7 mouse cellular contexts compared by ENCODE assay signal in the genomic region with DNA sequence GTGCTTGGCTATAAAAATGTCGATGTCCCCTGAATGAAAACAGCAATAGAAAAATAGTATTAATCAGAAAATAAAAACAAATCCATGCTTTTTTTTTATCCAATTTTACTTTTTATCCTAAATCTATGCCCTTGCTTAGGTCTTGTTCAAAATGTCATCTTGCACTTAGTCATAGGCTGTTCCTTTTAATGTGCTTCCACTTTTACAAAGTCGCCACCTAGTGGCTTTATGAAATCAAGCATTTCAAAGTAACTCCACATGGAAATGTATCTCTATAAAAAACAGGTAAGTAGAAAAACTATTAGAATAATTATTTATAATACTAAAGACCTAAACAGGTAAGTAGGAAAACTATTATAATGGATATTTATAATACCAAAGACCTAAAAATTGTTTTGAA. TPM values are rescaled to one million over a fixed set of nuclear protein-coding genes. Genes with fewer than 3 reads are reported as not detected.
DNase-seq lines count a peak whose midpoint lies in the region; ATAC-seq lines count a peak whose summit lies in the region.

No protein-coding gene starts in this region.

- no peak overlapping the region for H3K4me2 ChIP-seq in limb, embryonic 13.5 days (replicated peaks)
- no peak overlapping the region for H3K4me2 ChIP-seq in forebrain, embryonic 14.5 days (ENCODE audit: low read length)
- H3K4me2 ChIP-seq in midbrain, embryonic 15.5 days = no peak overlapping the region

- H3K9ac ChIP-seq in limb, embryonic 13.5 days = no peak overlapping the region
- no peak overlapping the region for H3K9ac ChIP-seq in forebrain, embryonic 14.5 days (ENCODE audit: low read length)
- no peak overlapping the region for H3K9ac ChIP-seq in midbrain, embryonic 15.5 days

- no peak for DNase-seq in limb, embryonic 10.5 days (ENCODE audit: low spot score)
- DNase-seq in NIH3T3 (ENCODE audit: low read depth) = peak; percentile 70
- DNase-seq in forebrain, embryonic 14.5 days (ENCODE audit: low spot score) = peak; percentile 81
- DNase-seq in cerebellum, postnatal 36 days = no peak
- no peak for DNase-seq in testis, postnatal 14 days (ENCODE audit: low spot score)

- 46% methylated on average over 2 of the region's 2 CpGs for WGBS in limb, embryonic 13.5 days
- 48% methylated on average over 2 of the region's 2 CpGs for WGBS in limb, embryonic 10.5 days
- 46% methylated on average over 2 of the region's 2 CpGs for WGBS in forebrain, embryonic 14.5 days
- 43% methylated on average over 2 of the region's 2 CpGs for WGBS in midbrain, embryonic 15.5 days

- peaks cover 5% of the 10 kb centered on the region; the same call in 1 of the 2 replicates for H3K4me1 ChIP-seq in limb, embryonic 13.5 days
- peaks cover 8% of the 10 kb centered on the region for H3K4me1 ChIP-seq in limb, embryonic 10.5 days
- peaks cover 7% of the 10 kb centered on the region for H3K4me1 ChIP-seq in forebrain, embryonic 14.5 days (ENCODE audit: control insufficient read depth, insufficient read depth, low read length)
- H3K4me1 ChIP-seq in midbrain, embryonic 15.5 days = peaks cover 10% of the 10 kb centered on the region

- no peaks in the 10 kb centered on the region for H3K9me3 ChIP-seq in limb, embryonic 13.5 days
- no peaks in the 10 kb centered on the region for H3K9me3 ChIP-seq in limb, embryonic 10.5 days (replicated peaks)
- no peaks in the 10 kb centered on the region for H3K9me3 ChIP-seq in forebrain, embryonic 14.5 days (replicated peaks; ENCODE audit: control insufficient read depth, low read length)
- no peaks in the 10 kb centered on the region for H3K9me3 ChIP-seq in midbrain, embryonic 15.5 days

- no peaks in the 10 kb centered on the region for H3K27me3 ChIP-seq in limb, embryonic 13.5 days
- H3K27me3 ChIP-seq in limb, embryonic 10.5 days (ENCODE audit: low read depth, poor library complexity, severe bottlenecking) = no peaks in the 10 kb centered on the region
- no peaks in the 10 kb centered on the region for H3K27me3 ChIP-seq in forebrain, embryonic 14.5 days (replicated peaks; ENCODE audit: control insufficient read depth, insufficient read depth, low read length)
- no peaks in the 10 kb centered on the region for H3K27me3 ChIP-seq in midbrain, embryonic 15.5 days (replicated peaks)

- no peak overlapping the region for H3K27ac ChIP-seq in limb, embryonic 13.5 days
- no peak overlapping the region for H3K27ac ChIP-seq in limb, embryonic 10.5 days
- no peak overlapping the region for H3K27ac ChIP-seq in forebrain, embryonic 14.5 days (ENCODE audit: low read depth, low read length)
- H3K27ac ChIP-seq in midbrain, embryonic 15.5 days = no peak overlapping the region

- H3K4me3 ChIP-seq in limb, embryonic 13.5 days = no peak overlapping the region
- no peak overlapping the region for H3K4me3 ChIP-seq in limb, embryonic 10.5 days
- H3K4me3 ChIP-seq in forebrain, embryonic 14.5 days (ENCODE audit: low read depth, low read length) = no peak overlapping the region
- H3K4me3 ChIP-seq in midbrain, embryonic 15.5 days = no peak overlapping the region

- peak; percentile 54; the same call in 1 of the 2 replicates for ATAC-seq in limb, embryonic 13.5 days (ENCODE audit: low FRiP score, low read depth)
- peak; percentile 60; the same call in 1 of the 2 replicates for ATAC-seq in forebrain, embryonic 14.5 days
- ATAC-seq in midbrain, embryonic 15.5 days (replicated peaks) = 0 out of 2 replicates have a peak, but pooled peaks have one; percentile 48

- peaks cover 24% of the 10 kb centered on the region for H3K36me3 ChIP-seq in limb, embryonic 13.5 days
- H3K36me3 ChIP-seq in limb, embryonic 10.5 days = peaks cover 30% of the 10 kb centered on the region
- H3K36me3 ChIP-seq in forebrain, embryonic 14.5 days (ENCODE audit: control insufficient read depth, insufficient read depth, low read length) = peaks cover 28% of the 10 kb centered on the region
- peaks cover 14% of the 10 kb centered on the region; the same call in 1 of the 2 replicates for H3K36me3 ChIP-seq in midbrain, embryonic 15.5 days (replicated peaks)

RNA-seq across cellular contexts. Expression of a gene that starts 1.3 kb away (rescaled TPM):
- polyA plus RNA-seq in limb, embryonic 13.5 days (2015; fragmentation: Nextera tagmentation; extraction: Ambion mirVana) = 0.04 and 0.06 TPM in 2 replicates
- 0.08 TPM in 1 of 2 replicates, not detected in the other for polyA plus RNA-seq in limb, embryonic 10.5 days (2016; fragmentation: Nextera tagmentation; extraction: Ambion mirVana)
- 2.0 and 2.1 TPM in 2 replicates for polyA plus RNA-seq in forebrain, embryonic 14.5 days (2014; fragmentation: Nextera tagmentation; extraction: Ambion mirVana)
- 1.5 and 2.0 TPM in 2 replicates for polyA plus RNA-seq in midbrain, embryonic 15.5 days (2015; fragmentation: Nextera tagmentation; extraction: Ambion mirVana)

RNA-seq across cellular contexts. Expression of a gene that starts 11.6 kb away (rescaled TPM):
- polyA plus RNA-seq in limb, embryonic 13.5 days (2015; fragmentation: Nextera tagmentation; extraction: Ambion mirVana) = 353 and 368 TPM in 2 replicates
- polyA plus RNA-seq in limb, embryonic 10.5 days (2016; fragmentation: Nextera tagmentation; extraction: Ambion mirVana) = 267 TPM in 2 replicates
- polyA plus RNA-seq in forebrain, embryonic 14.5 days (2014; fragmentation: Nextera tagmentation; extraction: Ambion mirVana) = 308 and 346 TPM in 2 replicates
- 371 and 390 TPM in 2 replicates for polyA plus RNA-seq in midbrain, embryonic 15.5 days (2015; fragmentation: Nextera tagmentation; extraction: Ambion mirVana)

RNA-seq across cellular contexts. Expression of a gene that starts 11.7 kb away (rescaled TPM):
- polyA plus RNA-seq in limb, embryonic 13.5 days (2015; fragmentation: Nextera tagmentation; extraction: Ambion mirVana) = not detected in 2 replicates
- polyA plus RNA-seq in limb, embryonic 10.5 days (2016; fragmentation: Nextera tagmentation; extraction: Ambion mirVana) = not detected in 2 replicates
- 0.06 TPM in 1 of 2 replicates, not detected in the other for polyA plus RNA-seq in forebrain, embryonic 14.5 days (2014; fragmentation: Nextera tagmentation; extraction: Ambion mirVana)
- 0.08 TPM in 1 of 2 replicates, not detected in the other for polyA plus RNA-seq in midbrain, embryonic 15.5 days (2015; fragmentation: Nextera tagmentation; extraction: Ambion mirVana)

Comparison
In these comparisons a context has a peak if more than half of its experiments do, and no peak if none do; other contexts are left out.
1. DNase-seq: peak in NIH3T3 (single experiment) and forebrain, embryonic 14.5 days (single experiment); none in limb, embryonic 10.5 days (single experiment), cerebellum, postnatal 36 days (0 of 2) and testis, postnatal 14 days (single experiment).
2. Peak in every context shown above with its lines, with median percentiles within 50 percentile points of each other: ATAC-seq.